Mouse (Mus musculus) embryonic facial prominence, embryonic 14.5 days (tissue): ENCODE measurements around the gene Gm10134. TPM values are rescaled to one million over a fixed set of nuclear protein-coding genes. Genes with fewer than 3 reads are reported as not detected.
A peak's percentile ranks its signal among the peaks of the same experiment; 100 is the strongest.

Experiments used
- ATAC-seq: fragments of 200-750 bp; cut with Nextera tagmentation; 2 replicates; pipeline ENCODE4 v1.8.0; 2017; ENCODE audit warnings: low read depth, moderate number of reproducible peaks, moderate TSS enrichment
- DNase-seq: peaks from one replicate; pipeline ENCODE4 v3.0.0-alpha.2; 2015; ENCODE audit warnings: low spot score
- H3K27ac ChIP-seq: fragments of 300-500 bp; sonication (generic); replicated peaks from 2 replicates; pipeline ENCODE4 v1.5.1; 2014; ENCODE audit warnings: low read depth, mild to moderate bottlenecking, low read length, moderate library complexity
- H3K27me3 ChIP-seq: fragments of 300-500 bp; sonication (generic); replicated peaks from 2 replicates; pipeline ENCODE4 v1.6.1; 2014; ENCODE audit warnings: low read length; ENCODE audit not compliant: control insufficient read depth, insufficient read depth
- H3K36me3 ChIP-seq: fragments of 300-500 bp; sonication (generic); 2 replicates; pipeline ENCODE4 v1.6.1; 2014; ENCODE audit warnings: low read length, mixed read lengths; ENCODE audit not compliant: control insufficient read depth, insufficient read depth
- H3K4me1 ChIP-seq: fragments of 300-500 bp; sonication (generic); 2 replicates; pipeline ENCODE4 v1.6.1; 2014; ENCODE audit warnings: antibody characterized with exemption, low read length; ENCODE audit not compliant: control insufficient read depth, insufficient read depth
- H3K4me2 ChIP-seq: fragments of 300-500 bp; sonication (generic); 2 replicates; pipeline ENCODE4 v1.6.1; 2014; ENCODE audit warnings: low read depth, mild to moderate bottlenecking, low read length, moderate library complexity, mixed read lengths
- H3K4me3 ChIP-seq: fragments of 300-500 bp; sonication (generic); 2 replicates; pipeline ENCODE4 v1.5.1; 2014; ENCODE audit warnings: low read depth, mild to moderate bottlenecking, low read length
- H3K9ac ChIP-seq: fragments of 300-500 bp; sonication (generic); 2 replicates; pipeline ENCODE4 v1.6.1; 2014; ENCODE audit warnings: low read depth, mild to moderate bottlenecking, low read length, moderate library complexity, mixed read lengths
- H3K9me3 ChIP-seq: fragments of 300-500 bp; sonication (generic); 2 replicates; pipeline ENCODE4 v1.6.1; 2016; ENCODE audit warnings: low read length; ENCODE audit not compliant: control insufficient read depth
- WGBS: fragments of 180-500 bp; shearing (Covaris S2); extraction: QIAGEN DNeasy Blood & Tissue Kit; methylation state at CpG from one replicate; pipeline ENCODE4 v1.1.7; 2014; 5-methylcytosine and 5-hydroxymethylcytosine counted together
- polyA plus RNA-seq: library from polyadenylated mRNA; unstranded; fragments of >200 nt; fragmentation: Nextera tagmentation; extraction: Ambion mirVana; gene quantifications from 2 replicates; pipeline ENCODE4 v1.2.1, GENCODE M21; 2014

Gm10134 gene
- polyA plus RNA-seq, 1 experiment from 2014 or later = 2.7 TPM

DNA sequence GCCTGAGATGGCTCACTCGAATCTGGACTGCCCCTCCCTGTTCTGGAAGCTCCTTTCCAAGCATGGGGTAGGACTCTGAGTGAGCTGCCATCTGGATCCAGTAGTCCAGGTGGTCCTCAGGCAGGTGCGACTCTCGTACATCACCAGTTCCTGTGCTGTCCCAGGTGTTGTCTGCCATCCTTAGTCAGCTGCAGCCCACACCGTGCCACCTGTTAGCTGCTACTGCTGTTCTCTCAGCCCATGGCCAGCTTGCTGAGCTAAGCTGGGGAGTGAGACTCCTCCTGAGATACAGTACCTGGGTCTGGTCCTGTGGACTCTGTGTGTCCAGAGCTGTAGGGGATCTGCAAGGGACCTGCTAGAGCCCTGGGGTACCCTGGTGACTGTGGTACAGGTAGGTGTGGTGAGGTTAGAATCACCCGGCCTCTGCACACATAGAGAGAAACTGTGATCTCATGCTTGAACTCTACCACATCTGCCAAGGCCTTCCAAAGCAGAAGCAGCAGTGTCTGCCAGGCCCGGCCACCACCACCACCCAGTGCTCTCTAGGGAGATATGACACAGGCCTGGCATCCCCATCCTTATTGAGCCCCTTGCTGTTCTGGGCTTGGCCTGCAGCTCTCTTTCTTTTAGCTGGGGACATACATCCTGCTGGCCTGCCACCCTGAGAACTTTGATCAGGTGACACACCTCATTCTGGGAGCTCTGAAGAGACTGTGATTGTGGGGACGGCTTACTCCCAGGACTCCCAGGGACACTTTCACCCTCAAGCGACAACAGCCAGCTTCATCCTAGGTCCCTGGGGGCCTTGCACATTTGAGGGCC, 32.3 kb downstream of the Gm10134 start:
- H3K27me3 ChIP-seq = no peaks in the 10 kb centered on the region
- H3K4me2 ChIP-seq = no peak overlapping the region
- ATAC-seq (no peak), DNase-seq (no peak)
- H3K9ac ChIP-seq = peak overlapping the region; percentile 26
- no peaks in the 10 kb centered on the region for H3K9me3 ChIP-seq
- H3K27ac ChIP-seq = peak overlapping the region; percentile 71
- H3K4me1 ChIP-seq = peaks cover 54% of the 10 kb centered on the region
- WGBS = 70% methylated on average over 8 of the region's 8 CpGs
- peaks cover 21% of the 10 kb centered on the region for H3K36me3 ChIP-seq
- H3K4me3 ChIP-seq = no peak overlapping the region

DNA sequence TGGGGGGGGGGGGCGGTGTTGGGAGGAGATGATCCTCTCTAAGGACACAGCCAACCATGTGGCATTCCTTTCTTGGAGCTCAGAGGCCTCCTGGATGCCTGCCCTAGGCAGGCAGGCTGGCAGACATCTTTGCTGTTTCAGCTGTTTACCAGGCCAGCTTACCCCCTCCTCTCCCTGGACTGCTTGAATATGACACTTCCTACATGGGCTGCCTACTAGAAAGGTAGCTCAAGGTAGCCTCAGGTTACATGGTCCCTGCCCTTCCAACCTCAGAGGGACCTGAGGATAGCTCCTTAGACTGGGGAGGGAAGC, 32.9 kb downstream of the Gm10134 start:
- Histone ChIP-seq H3K27me3 (no peaks in the 10 kb centered on the region), H3K36me3 (peaks cover 27% of the 10 kb centered on the region), H3K27ac (peak overlapping the region; percentile 71), H3K9ac (peak overlapping the region; percentile 26; the same call in 1 of the 2 replicates), H3K4me2 (no peak overlapping the region), H3K9me3 (no peaks in the 10 kb centered on the region), H3K4me3 (no peak overlapping the region), H3K4me1 (peaks cover 53% of the 10 kb centered on the region)
- DNase-seq = peak; percentile 63
- peak; percentile 28; the same call in 1 of the 2 replicates for ATAC-seq
- 40% methylated on average over 1 of the region's 1 CpGs for WGBS

DNA sequence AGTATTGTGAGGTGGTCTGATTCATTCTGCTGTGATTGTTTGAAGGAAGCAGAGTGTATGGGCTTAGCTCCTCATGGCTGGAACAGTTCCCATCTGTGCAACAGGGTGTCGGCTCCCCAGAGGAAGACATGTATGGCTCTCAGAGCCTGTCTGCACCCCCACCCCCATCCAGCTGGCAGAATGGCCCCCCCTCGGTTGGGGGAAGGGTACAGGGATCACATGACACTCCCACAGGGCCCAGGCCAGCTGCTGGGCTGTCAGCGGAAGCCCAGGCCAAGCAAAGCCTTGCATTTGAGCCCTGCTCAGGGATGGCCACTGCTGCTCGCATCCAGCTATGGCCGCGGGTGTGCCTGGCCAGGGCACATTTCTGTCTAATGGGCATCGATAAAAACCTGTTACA, 33.3 kb downstream of the Gm10134 start:
- H3K27ac ChIP-seq = peak overlapping the region; percentile 71
- ATAC-seq = peak; percentile 60

DNA sequence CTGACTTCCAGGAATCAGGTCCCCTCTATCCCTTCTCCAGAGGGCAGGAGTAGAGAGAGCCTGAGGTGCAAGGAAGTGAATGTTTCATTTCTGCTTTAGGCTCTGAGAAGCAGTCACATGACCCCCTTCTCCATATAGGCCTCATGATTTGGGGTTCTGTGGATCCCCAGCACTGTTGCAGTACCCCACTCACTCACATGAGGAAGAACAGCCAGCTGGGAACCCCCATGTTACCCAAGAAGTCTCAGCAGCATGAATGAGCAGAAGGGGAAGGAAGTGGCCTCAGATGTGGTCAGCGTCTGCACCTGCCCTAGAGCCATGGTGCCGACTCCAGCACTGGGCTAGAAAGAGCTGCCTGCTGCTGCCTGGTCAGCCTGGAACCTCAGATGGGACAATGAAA, 34.1 kb downstream of the Gm10134 start:
- Histone ChIP-seq H3K4me2 (no peak overlapping the region), H3K27ac (peak overlapping the region; percentile 71; the same call in 1 of the 2 replicates), H3K36me3 (peaks cover 38% of the 10 kb centered on the region), H3K4me1 (peaks cover 42% of the 10 kb centered on the region), H3K4me3 (no peak overlapping the region), H3K9me3 (no peaks in the 10 kb centered on the region), H3K27me3 (no peaks in the 10 kb centered on the region), H3K9ac (0 out of 2 replicates have a peak overlapping the region, but pooled peaks have one; percentile 9)
- DNase-seq (no peak), ATAC-seq (no peak)
- WGBS = 60% methylated on average over 2 of the region's 2 CpGs

More for the DNA sequence above, 33.3 kb downstream of the Gm10134 start:
- Histone ChIP-seq H3K9ac (peak overlapping the region; percentile 9; the same call in 1 of the 2 replicates), H3K4me2 (no peak overlapping the region), H3K4me3 (no peak overlapping the region), H3K9me3 (no peaks in the 10 kb centered on the region), H3K4me1 (peaks cover 48% of the 10 kb centered on the region), H3K27me3 (no peaks in the 10 kb centered on the region), H3K36me3 (peaks cover 31% of the 10 kb centered on the region)
- DNase-seq = peak; percentile 84
- 28% methylated on average over 7 of the region's 7 CpGs for WGBS

DNA sequence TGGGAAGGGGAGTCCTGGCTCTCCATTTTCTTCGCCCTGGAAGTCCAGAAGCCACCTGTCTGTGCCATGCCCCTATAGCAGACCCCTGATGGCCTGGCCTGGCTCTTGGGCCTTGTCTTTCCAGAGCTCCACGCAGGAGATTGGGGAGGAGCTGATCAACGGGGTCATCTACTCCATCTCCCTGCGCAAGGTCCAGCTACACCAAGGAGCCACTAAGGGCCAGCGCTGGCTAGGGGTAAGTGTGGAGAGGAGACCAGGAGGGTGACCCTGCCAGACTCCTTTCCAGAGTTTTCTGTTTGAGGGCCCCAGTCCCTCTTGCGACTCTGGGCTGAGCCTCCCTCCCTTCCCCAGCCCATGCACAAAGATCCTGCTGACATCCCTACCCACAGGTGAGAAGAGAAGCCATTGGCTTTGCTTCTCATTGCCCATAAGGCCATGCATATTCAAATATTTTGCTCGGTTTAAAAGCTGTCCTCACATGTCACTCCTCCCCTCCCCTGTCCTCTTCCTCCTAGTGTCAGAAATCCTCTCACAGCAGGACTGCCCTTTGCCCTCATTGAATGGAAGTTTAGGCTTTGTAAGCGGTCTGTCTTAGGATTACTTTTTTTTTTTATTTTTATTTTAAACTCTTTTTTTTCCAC, 34.8 kb downstream of the Gm10134 start:
- H3K27me3 ChIP-seq = no peaks in the 10 kb centered on the region
- H3K27ac ChIP-seq = no peak overlapping the region
- H3K4me2 ChIP-seq = no peak overlapping the region
- 84% methylated on average over 8 of the region's 8 CpGs for WGBS
- no peak overlapping the region for H3K9ac ChIP-seq
- no peak overlapping the region for H3K4me3 ChIP-seq
- no peak for DNase-seq
- no peaks in the 10 kb centered on the region for H3K9me3 ChIP-seq
- ATAC-seq = no peak
- H3K4me1 ChIP-seq = peaks cover 35% of the 10 kb centered on the region
- peaks cover 46% of the 10 kb centered on the region for H3K36me3 ChIP-seq

DNA sequence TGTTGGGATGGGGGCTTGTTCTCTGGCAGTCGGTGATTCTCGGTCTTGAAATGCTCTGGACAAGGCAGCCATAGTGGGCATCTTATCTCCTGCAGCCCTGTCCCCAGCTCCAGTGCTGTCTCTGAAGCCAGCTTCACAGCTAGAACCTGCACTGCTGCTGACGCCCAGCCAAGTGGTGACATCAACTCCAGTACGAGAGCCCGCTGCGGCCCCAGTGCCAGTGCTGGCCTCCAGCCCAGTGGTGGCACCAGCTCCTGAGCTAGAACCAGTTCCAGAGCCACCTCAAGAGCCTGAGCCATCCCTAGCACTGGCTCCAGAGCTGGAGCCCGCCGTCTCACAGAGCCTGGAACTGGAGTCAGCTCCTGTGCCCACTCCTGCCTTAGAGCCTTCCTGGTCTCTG, 38.0 kb downstream of the Gm10134 start:
- no peak overlapping the region for H3K4me3 ChIP-seq
- no peak overlapping the region for H3K27ac ChIP-seq
- no peak overlapping the region for H3K4me2 ChIP-seq
- no peaks in the 10 kb centered on the region for H3K9me3 ChIP-seq
- H3K36me3 ChIP-seq = peaks cover 75% of the 10 kb centered on the region
- no peak for DNase-seq
- 84% methylated on average over 8 of the region's 8 CpGs for WGBS
- ATAC-seq = no peak
- H3K27me3 ChIP-seq = no peaks in the 10 kb centered on the region
- no peak overlapping the region for H3K9ac ChIP-seq
- H3K4me1 ChIP-seq = peaks cover 9% of the 10 kb centered on the region

DNA sequence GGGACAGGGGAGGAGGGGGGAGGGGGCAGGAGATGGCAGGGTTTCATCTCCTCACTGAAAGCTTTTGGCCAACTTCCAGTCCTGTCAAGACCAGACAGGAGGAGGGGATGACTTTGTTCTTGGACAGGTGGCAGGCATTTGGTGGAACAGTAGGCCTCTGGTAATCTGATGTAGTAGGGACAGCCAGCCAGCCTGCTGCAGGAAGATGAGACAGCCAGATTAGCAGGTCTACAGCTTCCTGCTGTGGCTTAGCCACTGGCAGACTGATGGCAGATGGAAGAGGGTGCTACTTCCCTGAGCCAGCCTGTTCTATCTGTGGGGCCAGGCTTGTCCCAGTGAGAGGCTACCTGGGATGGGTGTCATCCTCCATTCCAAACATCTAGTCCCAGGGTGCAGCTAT, 40.1 kb downstream of the Gm10134 start:
- no peaks in the 10 kb centered on the region for H3K27me3 ChIP-seq
- H3K9me3 ChIP-seq = no peaks in the 10 kb centered on the region
- no peak overlapping the region for H3K4me3 ChIP-seq
- no peak overlapping the region for H3K27ac ChIP-seq
- H3K4me2 ChIP-seq = no peak overlapping the region
- H3K9ac ChIP-seq = no peak overlapping the region
- no peaks in the 10 kb centered on the region for H3K4me1 ChIP-seq
- no peak for DNase-seq
- H3K36me3 ChIP-seq = peaks cover 96% of the 10 kb centered on the region
- 0 out of 2 replicates have a peak, but pooled peaks have one; percentile 5 for ATAC-seq

DNA sequence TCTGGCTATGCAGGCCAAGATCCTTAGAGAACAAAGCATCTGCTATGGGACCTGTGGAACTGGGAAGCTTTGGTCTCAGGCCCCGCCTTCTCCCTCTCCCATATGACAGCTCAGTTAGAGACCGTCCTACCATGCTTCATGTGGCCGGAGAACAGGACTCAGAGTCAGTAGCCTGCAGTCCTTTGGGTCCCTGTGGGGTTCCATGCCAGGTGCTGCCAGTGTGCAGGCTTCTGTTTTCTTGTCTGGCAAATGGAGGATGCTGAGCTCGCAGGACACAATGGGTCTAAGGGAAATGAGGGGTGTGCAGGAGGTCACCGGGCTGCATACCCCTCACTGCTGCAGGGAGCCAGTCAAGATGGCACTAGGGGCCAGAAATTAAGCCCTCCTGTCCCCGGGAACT, 40.7 kb downstream of the Gm10134 start:
- ATAC-seq = no peak
- Histone ChIP-seq H3K4me1 (no peaks in the 10 kb centered on the region), H3K4me3 (no peak overlapping the region), H3K27ac (no peak overlapping the region; the same call in 1 of the 2 replicates), H3K9ac (no peak overlapping the region), H3K9me3 (no peaks in the 10 kb centered on the region), H3K4me2 (no peak overlapping the region), H3K36me3 (peaks cover 97% of the 10 kb centered on the region), H3K27me3 (no peaks in the 10 kb centered on the region)
- no peak for DNase-seq
- WGBS = 71% methylated on average over 6 of the region's 6 CpGs
